Mouse (Mus musculus) G1E (cell line): ENCODE measurements around the gene Naa35. TPM values are rescaled to one million over a fixed set of nuclear protein-coding genes. Genes with fewer than 3 reads are reported as not detected.

ENCODE experiments used
- ATAC-seq: 2 replicates; pipeline ENCODE4 v1.8.0; 2016; ENCODE audit warnings: mild to moderate bottlenecking; ENCODE audit not compliant: insufficient number of reproducible peaks, poor library complexity, low FRiP score, severe bottlenecking; ENCODE audit errors: extremely low read depth
- DNase-seq: peaks from one replicate; pipeline ENCODE4 v3.0.0; 2012; ENCODE audit warnings: low spot score
- H3K27me3 ChIP-seq: 2 replicates; pipeline ENCODE4 v1.6.1; 2012; ENCODE audit warnings: mild to moderate bottlenecking, low read length, inconsistent platforms; ENCODE audit not compliant: insufficient read depth
- H3K36me3 ChIP-seq: replicated peaks from 2 replicates; pipeline ENCODE3; 2012; ENCODE audit warnings: mild to moderate bottlenecking, inconsistent platforms
- H3K4me1 ChIP-seq: 2 replicates; pipeline ENCODE4 v1.6.1; 2012; ENCODE audit warnings: low read depth, low read length, inconsistent platforms, mixed read lengths; ENCODE audit not compliant: insufficient read depth
- H3K4me3 ChIP-seq: 2 replicates; pipeline ENCODE4 v1.5.1; 2012; ENCODE audit warnings: low read depth, mild to moderate bottlenecking, inconsistent platforms, low read length, moderate library complexity, mixed read lengths
- H3K9me3 ChIP-seq: replicated peaks from 2 replicates; pipeline ENCODE4 v1.6.1; 2012; ENCODE audit warnings: inconsistent platforms
- CTCF ChIP-seq: IDR thresholded peaks from 2 replicates; pipeline ENCODE4 v1.5.1; 2012; ENCODE audit warnings: low read depth, low read length, inconsistent platforms, mixed read lengths
- GATA1 ChIP-seq: IDR thresholded peaks from 2 replicates; pipeline ENCODE4 v1.6.1; 2012; ENCODE audit warnings: borderline replicate concordance, low read length, inconsistent platforms, mixed read lengths
- GATA2 ChIP-seq: IDR thresholded peaks from 2 replicates; pipeline ENCODE4 v1.6.1; 2012; ENCODE audit warnings: low read depth, low read length, inconsistent platforms, borderline replicate concordance
- POLR2AphosphoS5 ChIP-seq: IDR thresholded peaks from 2 replicates; pipeline ENCODE4 v1.6.1; 2012; ENCODE audit warnings: low read depth, low read length, inconsistent platforms; ENCODE audit not compliant: insufficient replicate concordance
- TAL1 ChIP-seq: conservative IDR thresholded peaks from 2 replicates; pipeline ENCODE4 v1.6.1; 2012; ENCODE audit warnings: low read depth, low read length, inconsistent platforms, mixed read lengths
- polyA plus RNA-seq: library from polyadenylated mRNA; stranded (reverse); fragments of >175 nt; gene quantifications from 2 replicates; pipeline ENCODE4 v1.2.3, GENCODE M21; 2012
- total RNA-seq, 2 experiments: library from RNA; stranded (forward) in 1 of 2; stranded (reverse) in 1 of 2; fragments of 200-1000 nt in 1 of 2; fragments of >200 nt in 1 of 2; fragmentation: Nextera tagmentation in 1 of 2; gene quantifications; 2 replicates each; pipeline ENCODE4 v1.2.3; 2014 to 2017

The Naa35 gene
- total and polyA plus RNA-seq, 3 experiments = 8.5 to 63.7 (median 31.0) TPM

GRCm38 (mm10) chr13:59672248-59672647, 87.2 kb downstream of the Naa35 start:
- peaks cover 54% of the 10 kb centered on the region for H3K36me3 ChIP-seq
- H3K27me3 ChIP-seq = no peaks in the 10 kb centered on the region
- DNase-seq = no peak
- H3K4me3 ChIP-seq = peak overlapping the region; percentile 46; the same call in 1 of the 2 replicates
- peak; percentile 30 for ATAC-seq
- TF ChIP-seq TAL1 = no peak
- no peak for TF ChIP-seq GATA2
- no peak for TF ChIP-seq CTCF
- TF ChIP-seq GATA1 = no peak
- TF ChIP-seq POLR2AphosphoS5 = no peak
- H3K9me3 ChIP-seq = 0 out of 2 replicates have a peak, but pooled peaks cover 3% of the 10 kb centered on the region
- H3K4me1 ChIP-seq = peaks cover 73% of the 10 kb centered on the region

GRCm38 (mm10) chr13:59673597-59673996, 88.5 kb downstream of the Naa35 start:
- Histone ChIP-seq H3K4me3 (peak overlapping the region; percentile 91), H3K4me1 (peaks cover 73% of the 10 kb centered on the region), H3K9me3 (0 out of 2 replicates have a peak, but pooled peaks cover 3% of the 10 kb centered on the region), H3K36me3 (peaks cover 43% of the 10 kb centered on the region), H3K27me3 (no peaks in the 10 kb centered on the region)
- DNase-seq (no peak), ATAC-seq (no peak)
- TF ChIP-seq POLR2AphosphoS5 (no peak), TAL1 (no peak), GATA1 (no peak), CTCF (no peak), GATA2 (no peak)

GRCm38 (mm10) chr13:59674215-59674614, 89.2 kb downstream of the Naa35 start:
- no peak for DNase-seq
- Histone ChIP-seq H3K4me3 (peak overlapping the region; percentile 91), H3K4me1 (peaks cover 73% of the 10 kb centered on the region), H3K27me3 (no peaks in the 10 kb centered on the region), H3K36me3 (peaks cover 40% of the 10 kb centered on the region), H3K9me3 (0 out of 2 replicates have a peak, but pooled peaks cover 3% of the 10 kb centered on the region)
- TF ChIP-seq CTCF = no peak
- TF ChIP-seq GATA1 = no peak
- no peak for TF ChIP-seq TAL1
- no peak for TF ChIP-seq GATA2
- TF ChIP-seq POLR2AphosphoS5 = no peak
- no peak for ATAC-seq

- no peaks in the 10 kb centered on the region for H3K27me3 ChIP-seq
- 0 out of 2 replicates have a peak, but pooled peaks cover 3% of the 10 kb centered on the region for H3K9me3 ChIP-seq
- H3K36me3 ChIP-seq = peaks cover 34% of the 10 kb centered on the region
- TF ChIP-seq POLR2AphosphoS5 (no peak), TAL1 (no peak), CTCF (no peak), GATA2 (no peak), GATA1 (no peak)
- DNase-seq (no peak), ATAC-seq (no peak)
- H3K4me1 ChIP-seq = peaks cover 73% of the 10 kb centered on the region
- peak overlapping the region; percentile 91 for H3K4me3 ChIP-seq
These were observed 89.7 kb downstream of the Naa35 start for GRCm38 (mm10) chr13:59674761-59675150.

GRCm38 (mm10) chr13:59675151-59676011, 90.3 kb downstream of the Naa35 start, which contains the start of gene Golm1:
Gene Golm1, minus strand, starts transcription at chr13:59675811.
- TF ChIP-seq GATA2 (no peak), GATA1 (no peak), POLR2AphosphoS5 (no peak), CTCF (no peak), TAL1 (no peak)
- Histone ChIP-seq H3K4me1 (peaks cover 73% of the 10 kb centered on the region), H3K36me3 (peaks cover 28% of the 10 kb centered on the region), H3K27me3 (no peaks in the 10 kb centered on the region), H3K4me3 (peak within 1 kb of the TSS; percentile 91), H3K9me3 (0 out of 2 replicates have a peak, but pooled peaks cover 3% of the 10 kb centered on the region)
- DNase-seq (peak; percentile 72), ATAC-seq (0 out of 2 replicates have a peak, but pooled peaks have one; percentile 16)

- no peak for TF ChIP-seq TAL1
- no peak for TF ChIP-seq CTCF
- no peak for TF ChIP-seq POLR2AphosphoS5
- no peak for TF ChIP-seq GATA1
- no peak for TF ChIP-seq GATA2
- peaks cover 18% of the 10 kb centered on the region for H3K36me3 ChIP-seq
- H3K4me3 ChIP-seq = no peak overlapping the region; the same call in 1 of the 2 replicates
- H3K9me3 ChIP-seq = 0 out of 2 replicates have a peak, but pooled peaks cover 3% of the 10 kb centered on the region
- ATAC-seq (no peak), DNase-seq (no peak)
- H3K27me3 ChIP-seq = no peaks in the 10 kb centered on the region
- peaks cover 74% of the 10 kb centered on the region for H3K4me1 ChIP-seq
These were observed 91.5 kb downstream of the Naa35 start for GRCm38 (mm10) chr13:59676316-59677229.
